Mouse (Mus musculus) ovary, postnatal 10 days (tissue): ENCODE measurements around the gene Gsta4.
"Not testable (repeated sequence)": the region's sequence is repeated elsewhere in the genome, so short reads cannot be mapped to it uniquely, and the experiment has no call there.

Experiments
- DNase-seq: peaks from one replicate; pipeline ENCODE4 v3.0.0; 2022; ENCODE audit warnings: low spot score

Gsta4 gene

DNA sequence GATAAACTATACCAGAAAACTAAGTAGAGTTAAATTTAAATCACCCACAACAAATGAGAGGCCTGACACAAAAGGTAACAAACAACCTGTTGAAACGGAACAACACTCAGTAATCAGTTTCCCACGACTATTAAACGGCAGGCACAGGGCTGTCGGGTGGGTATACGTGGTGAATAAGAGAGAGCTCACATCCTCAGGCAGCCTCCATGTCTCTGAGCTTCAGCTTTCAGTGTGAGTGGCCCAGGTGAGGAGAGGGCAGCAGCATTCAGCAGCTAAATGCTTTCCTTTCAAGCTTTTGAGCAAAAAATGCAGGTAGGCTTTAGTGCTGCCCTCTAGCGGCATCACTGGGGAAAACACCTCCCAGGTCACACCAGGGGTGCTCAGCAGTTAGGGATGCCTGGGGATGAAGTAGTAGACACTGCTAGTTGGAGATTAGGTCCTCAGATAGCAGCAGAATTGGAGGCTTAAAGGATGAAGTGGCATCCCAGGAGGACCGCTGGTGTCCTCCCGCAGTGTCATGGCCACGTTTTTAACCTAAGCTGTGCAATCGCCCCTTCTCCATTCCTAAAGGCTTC is 50.6 kb downstream of the Gsta4 start:
- not testable (repeated sequence) for DNase-seq

DNA sequence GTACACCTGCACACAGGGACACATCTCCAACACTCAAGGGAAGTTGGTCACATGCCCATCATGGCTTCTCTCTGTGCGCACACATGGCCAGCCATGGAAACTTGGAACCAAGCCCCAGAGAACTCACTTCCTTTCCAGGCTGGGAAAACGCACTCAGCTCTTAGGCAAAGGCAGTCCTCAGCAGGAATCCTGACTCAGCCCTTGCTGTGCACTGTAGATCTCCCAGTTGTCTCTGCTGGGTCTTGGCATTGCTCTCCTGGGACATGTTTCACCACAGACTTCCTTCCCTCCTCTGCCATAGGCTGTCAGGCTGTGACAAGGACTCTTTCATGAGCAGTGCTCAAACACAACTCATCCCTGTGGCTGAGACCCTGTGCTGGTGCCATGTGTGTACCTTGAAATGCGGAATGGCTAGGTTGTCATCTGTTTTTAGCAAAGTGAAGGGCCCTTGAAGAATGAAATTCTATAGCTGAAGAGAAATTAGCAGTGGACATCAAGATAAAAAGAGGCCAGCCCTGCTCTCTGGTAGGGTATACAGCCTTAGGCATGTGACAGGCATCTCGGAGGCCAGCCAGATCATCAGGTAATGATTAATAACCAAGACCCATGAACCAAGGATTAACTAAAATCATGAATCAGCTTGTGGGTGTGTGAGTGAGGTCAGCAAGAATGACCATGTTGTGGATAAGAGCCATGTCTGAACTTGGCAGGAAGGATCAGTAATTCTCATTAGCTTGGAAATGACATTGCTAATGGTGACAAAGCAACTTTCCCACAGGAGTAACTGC is 73.3 kb downstream of the Gsta4 start:
- DNase-seq = not testable (repeated sequence)

DNA sequence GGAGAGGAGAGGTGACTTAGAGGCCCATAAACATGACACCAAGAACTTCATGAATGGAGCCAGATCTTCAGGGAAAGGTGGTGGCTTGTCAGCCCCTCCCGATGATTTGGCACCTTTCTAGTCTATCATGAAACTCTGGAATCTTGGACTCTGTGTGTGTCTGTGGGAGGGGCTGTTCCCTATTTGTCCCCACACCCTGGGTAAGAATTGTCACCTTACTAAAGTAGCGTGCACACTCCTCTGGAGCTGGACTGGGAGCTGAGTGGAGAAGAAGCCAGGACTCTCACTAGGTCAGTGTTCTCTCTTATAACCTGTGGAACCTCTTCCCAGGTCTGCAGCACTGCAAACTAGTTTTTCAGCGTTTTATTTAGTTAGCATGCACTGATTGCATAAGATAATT is 74.3 kb downstream of the Gsta4 start, which contains the start of gene Gm3776:
Gene Gm3776, plus strand, starts transcription at position 216 of the 400 bp plus-strand sequence.
- not testable (repeated sequence) for DNase-seq
